Mouse (Mus musculus): Measurements from ENCODE around the gene Tbc1d8.

DNA sequence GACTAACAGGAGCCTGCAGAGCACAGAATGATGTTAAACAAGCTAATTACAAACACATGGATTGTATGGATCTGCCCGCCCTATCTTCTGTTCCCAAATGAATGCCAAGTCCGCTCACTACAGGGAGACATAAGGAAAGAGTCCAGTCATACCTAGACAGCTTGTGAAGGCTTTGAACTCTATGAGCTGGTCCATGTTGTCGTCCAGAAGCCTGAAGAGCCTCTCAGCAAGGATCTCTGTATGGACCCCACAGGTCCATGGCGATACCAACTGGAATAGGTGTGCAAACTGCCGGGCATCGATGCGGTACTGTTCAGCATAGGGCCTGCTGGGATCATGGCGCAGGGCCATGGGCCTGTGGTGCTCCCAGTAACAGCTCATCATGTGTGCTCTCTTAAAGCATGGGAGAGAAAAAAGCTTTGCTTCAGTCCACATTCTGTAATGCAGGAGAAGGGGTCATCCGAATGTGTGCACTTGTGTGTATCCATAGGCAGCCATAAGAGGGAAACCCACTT lies 101.8 kb downstream of the Tbc1d8 start:
- TF ChIP-seq CTCF (IDR thresholded peaks at IDR 0.05; ENCODE audit: borderline replicate concordance, control insufficient read depth, extremely low read depth, insufficient read depth, low read length, poor library complexity) (no peak), POLR2A (IDR thresholded peaks at IDR 0.05; ENCODE audit: control insufficient read depth, extremely low read depth, insufficient read depth, low read length, poor library complexity) (no peak)

Measured in thymus, adult 2 months (tissue).